Mouse (Mus musculus) adipocyte (in vitro differentiated cells): ENCODE results near the gene Tle1.
A peak's percentile ranks its signal among the peaks of the same experiment; 100 is the strongest.

Experiments used
- DNase-seq: peaks from one replicate; pipeline ENCODE4 v3.0.0-alpha.2; 2016; ENCODE audit warnings: low spot score

Tle1 gene

GRCm38 (mm10) chr4:72165765-72166164 lies 35.0 kb downstream of the Tle1 start:
- DNase-seq, result no peak

GRCm38 (mm10) chr4:72162445-72163218 lies 38.1 kb downstream of the Tle1 start:
- no peak for DNase-seq

GRCm38 (mm10) chr4:72160102-72160511 lies 40.6 kb downstream of the Tle1 start:
- no peak for DNase-seq

- DNase-seq, result no peak
These were observed 42.8 kb downstream of the Tle1 start for GRCm38 (mm10) chr4:72157931-72158371.

- peak; percentile 37 for DNase-seq
These were observed 50.1 kb downstream of the Tle1 start for GRCm38 (mm10) chr4:72150460-72151131.

- DNase-seq, result no peak
These were observed 54.7 kb downstream of the Tle1 start for GRCm38 (mm10) chr4:72146003-72146402.

- DNase-seq, result peak; percentile 85
These were observed 56.2 kb downstream of the Tle1 start for GRCm38 (mm10) chr4:72144541-72144940.

- no peak for DNase-seq
These were observed 60.0 kb downstream of the Tle1 start for GRCm38 (mm10) chr4:72140706-72141105.

GRCm38 (mm10) chr4:72139475-72140120 lies 61.1 kb downstream of the Tle1 start:
- peak; percentile 81 for DNase-seq

- no peak for DNase-seq
These were observed 62.2 kb downstream of the Tle1 start for GRCm38 (mm10) chr4:72138264-72139080.

- DNase-seq, result no peak
These were observed 68.1 kb downstream of the Tle1 start for GRCm38 (mm10) chr4:72132646-72133045.

- no peak for DNase-seq
These were observed 73.1 kb downstream of the Tle1 start for GRCm38 (mm10) chr4:72127596-72127995.

- DNase-seq, result no peak
These were observed 75.9 kb downstream of the Tle1 start for GRCm38 (mm10) chr4:72124790-72125189.

GRCm38 (mm10) chr4:72122837-72123236 lies 77.9 kb downstream of the Tle1 start:
- no peak for DNase-seq

- no peak for DNase-seq
These were observed 78.4 kb downstream of the Tle1 start for GRCm38 (mm10) chr4:72122343-72122742.

GRCm38 (mm10) chr4:72120050-72120449 lies 80.7 kb downstream of the Tle1 start:
- DNase-seq, result no peak

GRCm38 (mm10) chr4:72105702-72106101 lies 95.0 kb downstream of the Tle1 start:
- DNase-seq, result peak; percentile 93

GRCm38 (mm10) chr4:72104186-72104585 lies 96.5 kb downstream of the Tle1 start:
- no peak for DNase-seq

- DNase-seq, result no peak
These were observed 112.9 kb downstream of the Tle1 start for GRCm38 (mm10) chr4:72087811-72088210.

- DNase-seq, result peak; percentile 4
These were observed 131.6 kb downstream of the Tle1 start for GRCm38 (mm10) chr4:72069111-72069534.

GRCm38 (mm10) chr4:72067937-72068336 lies 132.8 kb downstream of the Tle1 start:
- peak; percentile 23 for DNase-seq
